Comparison of ENCODE assay signal across 20 mouse cellular contexts in genomic region chr10:112080044-112080443, GRCm38 (mm10). TPM values are rescaled to one million over a fixed set of nuclear protein-coding genes. Genes with fewer than 3 reads are reported as not detected.
DNase-seq lines count a peak whose midpoint lies in the region; ATAC-seq lines count a peak whose summit lies in the region.
"Had no signal": no experiment of that assay in that cellular context is flagged by ENCODE, and none has a peak within 500 bp of the region (broad histone marks: within the 10 kb centered on the region; RNA-seq: fewer than 3 reads in every experiment).

No protein-coding gene starts in this region.

- DNase-seq in A20 (ENCODE audit: low read depth, low spot score) (peak; percentile 19), MEL-GATA-1-ER (ENCODE audit: extremely low read depth, low read depth) (peak; percentile 8), liver (no peak)
- DNase-seq in frontal cortex, postnatal 10 days (ENCODE audit: low spot score in 2 of 2), result no peak
- DNase-seq in T-cell, adult 2 months (ENCODE audit: low spot score), result no peak
- DNase-seq: adrenal gland, adult 8-10 months; adrenal gland, postnatal 14 days; adrenal gland, postnatal 36 days; cerebellum, adult 11-12 months; cerebellum, adult 2 months; cerebellum, adult 9-10 months; cerebellum, postnatal 10 days; cerebellum, postnatal 25 days; forebrain, postnatal 0 days had no signal

- ATAC-seq in megakaryocyte, adult 5-6 weeks (ENCODE audit: poor library complexity, severe bottlenecking), result peak; percentile 60; the same call in 1 of the 2 replicates
- ATAC-seq: activated CD4-positive, CD25-positive, alpha-beta regulatory T cell, adult 4 months; forebrain, embryonic 13.5 days; forebrain, embryonic 15.5 days; forebrain, postnatal 0 days had no signal

RNA-seq across cellular contexts. Expression of gene Glipr1l2, which starts 3.1 kb away (rescaled TPM):
- not detected in 2 replicates for total RNA-seq in megakaryocyte, adult 5-6 weeks (2015)
- total RNA-seq in megakaryocyte, adult 5-6 weeks (2017), result not detected in 2 replicates
- total RNA-seq: adrenal gland, adult 18-20 months; adrenal gland, adult 8-10 months; adrenal gland, postnatal 14 days; adrenal gland, postnatal 36 days; ES-E14; forebrain, postnatal 0 days had no signal

RNA-seq across cellular contexts. Expression of gene Glipr1l1, which starts 20.1 kb away (rescaled TPM):
- not detected in 2 replicates for total RNA-seq in megakaryocyte, adult 5-6 weeks (2015)
- total RNA-seq in megakaryocyte, adult 5-6 weeks (2017), result not detected in 2 replicates
- total RNA-seq: adrenal gland, adult 18-20 months; adrenal gland, adult 8-10 months; adrenal gland, postnatal 14 days; adrenal gland, postnatal 36 days; ES-E14 had no signal

Comparison
In these comparisons a context has a peak if more than half of its experiments do, and no peak if none do; other contexts are left out.
1. DNase-seq: peak in A20 (single experiment) and MEL-GATA-1-ER (single experiment); none in frontal cortex, postnatal 10 days (0 of 2), liver (single experiment) and T-cell, adult 2 months (single experiment).